Mouse (Mus musculus): ENCODE data around the gene Ntsr1.
A peak's percentile ranks its signal among the peaks of the same experiment; 100 is the strongest.

- peak; percentile 20; the same call in 1 of the 2 replicates for TF ChIP-seq CTCF (IDR thresholded peaks at IDR 0.05; ENCODE audit: borderline replicate concordance, extremely low read depth, insufficient read depth, insufficient read length)
- TF ChIP-seq POLR2A (IDR thresholded peaks at IDR 0.05; ENCODE audit: borderline replicate concordance, extremely low read depth, insufficient read depth, insufficient read length, poor library complexity, severe bottlenecking) = no peak
These were observed 55.4 kb downstream of the Ntsr1 start for GRCm38 (mm10) chr2:180555219-180555618.

Data from brain, embryonic 14.5 days (tissue).